Mouse (Mus musculus) midbrain, embryonic 14.5 days (tissue): ENCODE measurements at regions not wholly inside any gene's neighbourhood (a gene's known extent, or its start where the extent isn't known, plus 50 kb on each side); places are given as distances from the start of the nearest gene placed in this dataset.
"Not testable (repeated sequence)": the region's sequence is repeated elsewhere in the genome, so short reads cannot be mapped to it uniquely, and the experiment has no call there.

Source experiments
- ATAC-seq: fragments of 200-750 bp; cut with Nextera tagmentation; 2 replicates; pipeline ENCODE4 v1.8.0; 2017; ENCODE audit warnings: moderate number of reproducible peaks, moderate library complexity; ENCODE audit not compliant: low FRiP score, low TSS enrichment
- DNase-seq: peaks from one replicate; pipeline ENCODE4 v3.0.0-alpha.2; 2015
- H3K27ac ChIP-seq: fragments of 300-500 bp; sonication (generic); replicated peaks from 2 replicates; pipeline ENCODE4 v1.5.1; 2014; ENCODE audit warnings: mild to moderate bottlenecking, low read depth, low read length, moderate library complexity
- H3K27me3 ChIP-seq: fragments of 300-500 bp; sonication (generic); 2 replicates; pipeline ENCODE4 v1.6.1; 2014; ENCODE audit warnings: low read length, control low read depth, mixed read lengths; ENCODE audit not compliant: control insufficient read depth, insufficient read depth
- H3K36me3 ChIP-seq: fragments of 300-500 bp; sonication (generic); 2 replicates; pipeline ENCODE4 v1.6.1; 2014; ENCODE audit warnings: low read length, control low read depth; ENCODE audit not compliant: control insufficient read depth, insufficient read depth
- H3K4me1 ChIP-seq: fragments of 300-500 bp; sonication (generic); 2 replicates; pipeline ENCODE4 v1.6.1; 2014; ENCODE audit warnings: mild to moderate bottlenecking, antibody characterized with exemption, low read length, control low read depth; ENCODE audit not compliant: control insufficient read depth, insufficient read depth
- H3K4me2 ChIP-seq: fragments of 300-500 bp; sonication (generic); 2 replicates; pipeline ENCODE4 v1.6.1; 2014; ENCODE audit warnings: mild to moderate bottlenecking, low read length, moderate library complexity
- H3K4me3 ChIP-seq: fragments of 300-500 bp; sonication (generic); replicated peaks from 2 replicates; pipeline ENCODE4 v1.5.1; 2014; ENCODE audit warnings: low read depth, low read length
- H3K9ac ChIP-seq: fragments of 300-500 bp; sonication (generic); replicated peaks from 2 replicates; pipeline ENCODE4 v1.6.1; 2014; ENCODE audit warnings: mild to moderate bottlenecking, low read length, moderate library complexity
- H3K9me3 ChIP-seq: fragments of 300-500 bp; sonication (generic); 2 replicates; pipeline ENCODE4 v1.6.1; 2016; ENCODE audit warnings: low read length, control low read depth, mixed read lengths; ENCODE audit not compliant: control insufficient read depth
- WGBS: fragments of 180-500 bp; shearing (Covaris S2); extraction: QIAGEN DNeasy Blood & Tissue Kit; methylation state at CpG from one replicate; pipeline ENCODE4 v1.1.7; 2014; 5-methylcytosine and 5-hydroxymethylcytosine counted together

- ATAC-seq = 0 out of 2 replicates have a peak, but pooled peaks have one; percentile 18
These were observed 64.3 kb downstream of the Prl2c2 start for GRCm38 (mm10) chr13:12940911-12941310.

GRCm38 (mm10) chr13:12935103-12935502 is 70.1 kb downstream of the Prl2c2 start:
- not testable (repeated sequence) for H3K36me3 ChIP-seq, H3K4me1 ChIP-seq, H3K4me2 ChIP-seq, DNase-seq, H3K27ac ChIP-seq, H3K9ac ChIP-seq, ATAC-seq, H3K27me3 ChIP-seq, H3K4me3 ChIP-seq
- WGBS = 1% methylated on average over 1 of the region's 1 CpGs
- H3K9me3 ChIP-seq = peaks cover 53% of the 10 kb centered on the region

More at GRCm38 (mm10) chr13:12940911-12941310, 64.3 kb downstream of the Prl2c2 start:
- not testable (repeated sequence) for DNase-seq, H3K4me3 ChIP-seq, H3K4me2 ChIP-seq, H3K27me3 ChIP-seq, H3K9ac ChIP-seq, H3K27ac ChIP-seq, H3K4me1 ChIP-seq, H3K36me3 ChIP-seq
- peaks cover 22% of the 10 kb centered on the region for H3K9me3 ChIP-seq

GRCm38 (mm10) chr13:12931907-12932617 is 73.1 kb downstream of the Prl2c2 start:
- H3K9ac ChIP-seq, H3K4me1 ChIP-seq, H3K4me3 ChIP-seq, H3K27ac ChIP-seq, H3K36me3 ChIP-seq, H3K4me2 ChIP-seq, H3K27me3 ChIP-seq, ATAC-seq, DNase-seq: not testable (repeated sequence)
- H3K9me3 ChIP-seq = peaks cover 64% of the 10 kb centered on the region
- WGBS = 85% methylated on average over 15 of the region's 15 CpGs

- DNase-seq (no peak), ATAC-seq (no peak)
- Histone ChIP-seq H3K4me2 (no peak overlapping the region), H3K36me3 (no peaks in the 10 kb centered on the region), H3K9me3 (peaks cover 78% of the 10 kb centered on the region), H3K9ac (no peak overlapping the region), H3K27ac (no peak overlapping the region), H3K27me3 (no peaks in the 10 kb centered on the region), H3K4me1 (no peaks in the 10 kb centered on the region), H3K4me3 (no peak overlapping the region)
- WGBS = 79% methylated on average over 5 of the region's 5 CpGs
These were observed 74.6 kb downstream of the Prl2c2 start for GRCm38 (mm10) chr13:12930566-12930965.

GRCm38 (mm10) chr13:12929806-12930205 is 75.4 kb downstream of the Prl2c2 start:
- no peak overlapping the region for H3K4me3 ChIP-seq
- no peaks in the 10 kb centered on the region for H3K4me1 ChIP-seq
- peaks cover 78% of the 10 kb centered on the region for H3K9me3 ChIP-seq
- ATAC-seq (no peak), DNase-seq (peak; percentile 5)
- no peak overlapping the region for H3K4me2 ChIP-seq
- 89% methylated on average over 5 of the region's 5 CpGs for WGBS
- no peak overlapping the region for H3K27ac ChIP-seq
- H3K9ac ChIP-seq = no peak overlapping the region
- no peaks in the 10 kb centered on the region for H3K27me3 ChIP-seq
- H3K36me3 ChIP-seq = no peaks in the 10 kb centered on the region

- 92% methylated on average over 15 of the region's 15 CpGs for WGBS
These were observed 77.4 kb downstream of the Prl2c2 start for GRCm38 (mm10) chr13:12927587-12928345.

GRCm38 (mm10) chr13:12925604-12926003 is 79.6 kb downstream of the Prl2c2 start:
- ATAC-seq = 0 out of 2 replicates have a peak, but pooled peaks have one; percentile 5
- H3K4me2 ChIP-seq = no peak overlapping the region
- no peaks in the 10 kb centered on the region for H3K36me3 ChIP-seq
- peaks cover 71% of the 10 kb centered on the region for H3K9me3 ChIP-seq
- H3K4me3 ChIP-seq = no peak overlapping the region
- no peaks in the 10 kb centered on the region for H3K4me1 ChIP-seq
- no peak for DNase-seq
- no peak overlapping the region for H3K27ac ChIP-seq
- 89% methylated on average over 14 of the region's 14 CpGs for WGBS
- H3K9ac ChIP-seq = no peak overlapping the region
- H3K27me3 ChIP-seq = no peaks in the 10 kb centered on the region

More at GRCm38 (mm10) chr13:12927587-12928345, 77.4 kb downstream of the Prl2c2 start:
- Histone ChIP-seq H3K4me2 (no peak overlapping the region), H3K4me1 (no peaks in the 10 kb centered on the region), H3K27me3 (no peaks in the 10 kb centered on the region), H3K9ac (no peak overlapping the region), H3K4me3 (no peak overlapping the region), H3K9me3 (peaks cover 81% of the 10 kb centered on the region), H3K27ac (no peak overlapping the region), H3K36me3 (no peaks in the 10 kb centered on the region)
- DNase-seq (no peak), ATAC-seq (no peak)

- Histone ChIP-seq H3K9me3 (peaks cover 58% of the 10 kb centered on the region), H3K9ac (no peak overlapping the region), H3K4me2 (no peak overlapping the region), H3K27ac (no peak overlapping the region), H3K4me1 (no peaks in the 10 kb centered on the region), H3K36me3 (no peaks in the 10 kb centered on the region), H3K27me3 (no peaks in the 10 kb centered on the region), H3K4me3 (no peak overlapping the region)
- 83% methylated on average over 5 of the region's 5 CpGs for WGBS
- no peak for ATAC-seq
- DNase-seq = no peak
These were observed 92.3 kb downstream of the Prl2c2 start for GRCm38 (mm10) chr13:12912902-12913301.

- no peak overlapping the region for H3K4me3 ChIP-seq
- H3K9me3 ChIP-seq = peaks cover 65% of the 10 kb centered on the region
- no peak for DNase-seq
- no peak overlapping the region for H3K4me2 ChIP-seq
- H3K9ac ChIP-seq = no peak overlapping the region
- no peaks in the 10 kb centered on the region for H3K36me3 ChIP-seq
- no peaks in the 10 kb centered on the region for H3K4me1 ChIP-seq
- no peak for ATAC-seq
- H3K27me3 ChIP-seq = no peaks in the 10 kb centered on the region
- H3K27ac ChIP-seq = no peak overlapping the region
These were observed 99.0 kb downstream of the Prl2c2 start for GRCm38 (mm10) chr13:12906151-12906550.
